Mouse (Mus musculus): ENCODE data around the gene Slc16a12. TPM values are rescaled to one million over a fixed set of nuclear protein-coding genes. Genes with fewer than 3 reads are reported as not detected.
A peak's percentile ranks its signal among the peaks of the same experiment; 100 is the strongest.
"Not testable (repeated sequence)": the region's sequence is repeated elsewhere in the genome, so short reads cannot be mapped to it uniquely, and the experiment has no call there.

Slc16a12 gene
- 1 to 10 TPM in 1 of 2 experiments, under 1 TPM in 1; 0.54 to 1.2 TPM for total RNA-seq (2021)
- long read RNA-seq, experiment 1, result 0 reads
- long read RNA-seq, experiment 2, full-length matches to known transcripts, result 3 of 3 reads
- long read RNA-seq, experiment 2, partial matches to known transcripts, result 0 of 3 reads
- long read RNA-seq, experiment 2, other reads (novel, unspliced or antisense), result 0 of 3 reads

- peak; percentile 43 for DNase-seq
These were observed at the start of gene Slc16a12 for GRCm38 (mm10) chr19:34746688-34747504. Gene Slc16a12 (minus strand): TSS chr19:34747289.

- DNase-seq, result no peak
These were observed 49.3 kb upstream of the Slc16a12 start for GRCm38 (mm10) chr19:34796396-34796795.

GRCm38 (mm10) chr19:34782491-34782890 is 35.4 kb upstream of the Slc16a12 start:
- no peak for DNase-seq

GRCm38 (mm10) chr19:34778993-34779392 is 31.9 kb upstream of the Slc16a12 start:
- no peak for DNase-seq

DNA sequence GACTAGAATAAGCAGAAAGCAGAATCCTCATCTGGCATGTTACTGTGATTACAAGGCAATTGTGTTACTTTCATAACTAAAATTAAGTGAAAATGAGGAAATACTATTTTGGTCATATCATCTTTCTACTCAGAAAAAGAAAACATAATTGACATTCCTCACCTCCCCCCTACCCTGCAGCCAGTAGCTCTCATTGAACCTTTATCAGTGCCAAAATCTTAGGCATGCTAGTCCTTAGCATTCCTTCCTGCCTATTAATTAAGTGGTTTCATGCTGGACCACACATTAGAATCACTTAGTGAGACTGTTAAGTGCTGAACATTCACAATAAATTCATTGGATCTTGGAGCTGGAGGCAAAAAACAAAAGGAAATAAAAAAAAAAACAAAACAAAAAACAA is 31.0 kb upstream of the Slc16a12 start:
- DNase-seq, result no peak

DNA sequence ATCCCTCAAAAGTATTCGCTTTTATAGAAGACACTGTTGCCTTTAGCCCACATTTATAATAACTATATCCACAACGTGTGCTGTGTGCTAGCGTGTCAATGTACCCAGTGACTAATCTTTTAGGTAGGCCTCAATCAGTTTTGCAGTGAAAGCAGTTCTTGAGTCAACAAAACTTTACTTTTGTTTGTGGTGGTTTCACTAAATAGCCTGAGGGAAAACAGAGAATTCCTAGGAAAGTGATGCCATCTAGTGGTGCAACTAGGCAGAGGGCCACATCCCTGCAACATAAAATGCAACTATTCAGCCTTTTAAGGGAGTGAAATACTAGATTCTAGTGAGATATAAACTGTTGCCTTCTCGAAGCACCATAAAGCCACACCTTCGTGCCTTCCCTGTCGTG is 25.7 kb upstream of the Slc16a12 start:
- no peak for DNase-seq

- no peak for DNase-seq
These were observed 23.7 kb upstream of the Slc16a12 start for GRCm38 (mm10) chr19:34770764-34771163.

GRCm38 (mm10) chr19:34758754-34759153 is 11.7 kb upstream of the Slc16a12 start:
- no peak for DNase-seq

- DNase-seq, result no peak
These were observed 9.6 kb upstream of the Slc16a12 start for GRCm38 (mm10) chr19:34756561-34757240.

GRCm38 (mm10) chr19:34755680-34756079 is 8.6 kb upstream of the Slc16a12 start:
- no peak for DNase-seq

DNA sequence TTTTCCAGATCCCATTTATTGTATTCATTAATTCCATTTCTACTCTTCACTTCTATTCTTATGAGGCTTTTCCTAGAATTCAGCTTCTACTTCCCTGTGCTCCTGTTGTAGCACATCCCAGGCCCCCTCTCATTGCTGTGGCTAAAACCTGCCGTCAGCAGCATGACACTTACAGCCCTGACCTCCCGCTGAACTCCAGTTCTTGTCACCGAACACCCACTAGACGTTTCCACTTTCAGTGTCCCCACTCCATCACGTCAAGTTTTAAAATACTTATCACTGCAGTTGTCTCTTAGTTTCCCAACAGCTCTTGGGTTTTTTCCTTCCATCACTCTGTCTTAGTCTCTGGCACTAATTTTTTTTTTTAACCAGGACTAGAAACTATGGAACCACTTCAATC is 6.2 kb upstream of the Slc16a12 start:
- no peak for DNase-seq

- DNase-seq, result no peak
These were observed 5.5 kb upstream of the Slc16a12 start for GRCm38 (mm10) chr19:34752391-34753092.

- DNase-seq, result no peak
These were observed 4.1 kb upstream of the Slc16a12 start for GRCm38 (mm10) chr19:34751150-34751549.

DNA sequence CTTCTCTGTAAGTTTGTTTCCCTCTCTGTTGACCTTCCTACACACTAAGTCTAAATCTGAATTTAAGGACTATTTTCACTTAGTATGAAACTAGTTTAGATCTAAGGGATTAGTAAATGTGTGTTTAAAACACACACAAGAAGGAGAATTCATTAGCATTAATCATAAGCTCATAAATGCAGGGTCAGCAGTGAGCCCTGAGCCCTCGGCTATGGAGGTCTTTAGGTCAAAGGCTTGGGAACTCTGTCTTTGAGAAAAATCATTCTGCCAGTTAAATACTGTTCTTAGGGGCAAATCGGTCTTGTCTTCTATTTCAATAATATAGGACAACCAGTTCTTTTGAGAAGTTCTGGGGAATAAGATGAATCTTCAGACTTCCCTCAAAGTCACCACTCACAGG is 1.9 kb upstream of the Slc16a12 start:
- DNase-seq, result no peak

DNA sequence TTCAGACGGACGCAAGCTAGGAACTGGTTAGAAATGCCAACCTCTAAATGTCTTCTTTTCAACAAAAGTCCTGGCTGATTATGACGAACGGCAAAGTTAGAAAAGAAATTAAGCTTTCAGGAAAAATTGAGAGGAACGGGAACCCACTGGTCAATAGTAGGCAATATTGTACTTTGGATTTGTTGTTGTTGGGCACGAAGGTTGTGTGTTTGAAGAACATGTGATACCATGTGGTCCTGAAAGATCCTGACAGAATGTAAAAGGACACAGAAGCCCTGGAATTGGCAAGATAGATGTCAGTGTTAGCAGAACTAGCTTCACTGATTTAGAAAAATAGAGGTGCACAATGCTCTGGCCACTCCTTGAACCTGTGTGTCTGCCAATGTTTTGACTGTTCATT is 880 bp upstream of the Slc16a12 start:
- DNase-seq, result not testable (repeated sequence)

- no peak for DNase-seq
These were observed 888 bp downstream of the Slc16a12 start for GRCm38 (mm10) chr19:34746201-34746600.

DNA sequence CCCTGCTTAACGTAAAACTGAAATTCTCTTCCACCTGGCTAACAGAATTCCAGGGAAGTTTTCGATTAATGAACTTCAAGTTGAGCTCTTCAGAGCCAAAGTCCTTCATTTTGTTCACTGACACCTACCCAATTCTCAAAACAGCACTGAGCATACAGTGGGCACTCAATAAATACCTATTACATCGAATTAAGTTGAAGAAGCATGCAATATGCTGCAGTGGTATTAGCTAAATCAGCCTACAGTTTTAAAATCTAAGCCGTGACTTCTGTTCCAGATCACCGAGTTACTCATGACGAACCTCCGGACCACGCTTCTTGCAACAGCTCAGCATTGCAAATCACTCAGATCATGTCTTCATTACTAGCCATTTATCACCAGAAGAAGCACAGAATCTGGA is 2.1 kb downstream of the Slc16a12 start:
- DNase-seq, result no peak

DNA sequence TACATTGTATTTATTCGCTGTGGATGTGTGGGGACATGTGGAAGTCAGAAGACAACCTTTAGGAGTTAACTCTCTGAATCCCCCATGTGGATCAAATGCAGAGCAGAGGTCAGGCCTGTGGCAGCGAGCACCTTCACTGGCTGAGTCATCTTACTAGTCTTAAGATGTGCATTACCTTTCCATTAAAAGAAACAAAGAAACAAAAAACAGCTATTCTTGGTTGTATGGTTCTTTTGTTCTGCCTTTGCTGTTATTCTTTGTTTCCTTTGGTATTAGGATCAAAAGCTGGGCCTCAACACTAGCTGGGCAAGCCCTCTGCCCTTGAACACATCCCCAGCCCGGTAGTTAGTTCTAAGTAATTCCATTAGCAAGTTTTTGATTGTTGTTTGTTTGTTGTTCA is 9.2 kb downstream of the Slc16a12 start:
- DNase-seq, result no peak

- no peak for DNase-seq
These were observed 11.2 kb downstream of the Slc16a12 start for GRCm38 (mm10) chr19:34735900-34736299.

- DNase-seq, result peak; percentile 8
These were observed 14.1 kb downstream of the Slc16a12 start for GRCm38 (mm10) chr19:34733020-34733419.

- peak; percentile 26 for DNase-seq
These were observed 15.7 kb downstream of the Slc16a12 start for GRCm38 (mm10) chr19:34731356-34731755.

DNA sequence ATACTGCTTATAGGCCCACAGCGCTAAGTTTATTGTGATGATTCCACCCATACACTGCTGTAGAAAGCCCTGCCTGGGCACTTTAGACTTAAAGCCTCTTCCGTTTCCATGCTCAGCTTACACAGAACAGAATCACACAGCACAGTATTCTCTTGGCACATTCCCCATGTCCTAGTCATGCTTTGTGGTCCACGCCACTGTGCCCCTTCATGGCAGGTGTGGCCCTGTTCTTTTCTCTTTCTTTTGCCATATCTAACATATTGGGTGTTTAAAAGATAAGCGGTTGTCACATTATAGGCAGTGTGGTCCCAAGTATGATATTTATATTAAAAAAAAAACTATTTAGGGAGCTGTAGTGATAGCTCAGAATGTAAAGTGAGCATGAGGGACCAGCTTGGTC is 16.5 kb downstream of the Slc16a12 start:
- no peak for DNase-seq

- DNase-seq, result no peak
These were observed 17.6 kb downstream of the Slc16a12 start for GRCm38 (mm10) chr19:34729505-34729904.

All from gastrocnemius, postnatal 25 days (tissue).